26 mouse cellular contexts compared by ENCODE assay signal in genomic region chr2:178869160-178869559, GRCm38 (mm10).
DNase-seq lines count a peak whose midpoint lies in the region; ATAC-seq and TF ChIP-seq lines count a peak whose summit lies in the region.
"Had no signal": no experiment of that assay in that cellular context is flagged by ENCODE, and none has a peak within 500 bp of the region (broad histone marks: within the 10 kb centered on the region; RNA-seq: fewer than 3 reads in every experiment).

No protein-coding gene starts in this region.

- no peaks in the 10 kb centered on the region for H3K9me3 ChIP-seq in heart, embryonic 15.5 days (replicated peaks)
- H3K9me3 ChIP-seq in liver, embryonic 12.5 days (replicated peaks) = no peaks in the 10 kb centered on the region; the same call in 1 of the 2 replicates
- no peaks in the 10 kb centered on the region for H3K9me3 ChIP-seq in liver, postnatal 0 days (ENCODE audit: low read length)
- no peaks in the 10 kb centered on the region for H3K9me3 ChIP-seq in liver, embryonic 14.5 days (ENCODE audit: control insufficient read depth, low read length)
- H3K9me3 ChIP-seq: embryonic facial prominence, embryonic 15.5 days; heart, embryonic 13.5 days; limb, embryonic 15.5 days; midbrain, embryonic 15.5 days; neural tube, embryonic 12.5 days had no signal

- no peak overlapping the region for H3K27ac ChIP-seq in heart, embryonic 15.5 days
- H3K27ac ChIP-seq in liver, embryonic 12.5 days = no peak overlapping the region
- H3K27ac ChIP-seq in liver, postnatal 0 days (ENCODE audit: low read depth) = no peak overlapping the region
- H3K27ac ChIP-seq in liver, embryonic 14.5 days = no peak overlapping the region
- H3K27ac ChIP-seq: embryonic facial prominence, embryonic 15.5 days; gastrocnemius, adult 2 months; heart, embryonic 13.5 days; left cerebral cortex, adult 2 months; limb, embryonic 15.5 days; midbrain, embryonic 15.5 days; neural tube, embryonic 12.5 days had no signal

- peak; percentile 4; the same call in 1 of the 2 replicates for ATAC-seq in heart, embryonic 15.5 days (replicated peaks; ENCODE audit: insufficient number of reproducible peaks, insufficient read depth, low FRiP score, low read depth)
- peak; percentile 55; the same call in 1 of the 2 replicates for ATAC-seq in liver, embryonic 12.5 days
- no peak for ATAC-seq in liver, postnatal 0 days
- 0 out of 2 replicates have a peak, but pooled peaks have one; percentile 8 for ATAC-seq in liver, embryonic 14.5 days (ENCODE audit: insufficient read depth)
- ATAC-seq: CD4-positive, CD25-positive, alpha-beta regulatory T cell, adult 4 months; forebrain, embryonic 14.5 days; lung, postnatal 0 days; midbrain, embryonic 15.5 days had no signal

- DNase-seq in heart, adult 9 months (ENCODE audit: low spot score in 2 of 2) = no peak
- no peak for DNase-seq in liver, postnatal 0 days
- no peak for DNase-seq in liver, embryonic 14.5 days (ENCODE audit: low read depth in 3 of 3, low spot score in 3 of 3)
- no peak for DNase-seq in heart, adult 8-10 months (ENCODE audit: low spot score)
- DNase-seq in lung, adult 2 months = no peak
- DNase-seq: cerebellum, adult 2 months; cerebellum, postnatal 25 days; embryo, embryonic 11 days; gastrocnemius, adult 2 months; heart, postnatal 36 days; kidney, adult 11 months; kidney, postnatal 4 days; left cerebral cortex, postnatal 4 days; right cerebral cortex, postnatal 25 days; thymus, postnatal 14 days had no signal

- WGBS in heart, embryonic 15.5 days = 69% methylated on average over 3 of the region's 3 CpGs
- 34% methylated on average over 3 of the region's 3 CpGs for WGBS in liver, embryonic 12.5 days (ENCODE audit: insufficient replicate concordance)
- WGBS in liver, postnatal 0 days (ENCODE audit: insufficient replicate concordance) = 25% methylated on average over 3 of the region's 3 CpGs
- 34% methylated on average over 3 of the region's 3 CpGs for WGBS in liver, embryonic 14.5 days (ENCODE audit: insufficient replicate concordance)
- 64% methylated on average over 3 of the region's 3 CpGs for WGBS in lung, adult 2 months

- no peak overlapping the region for H3K9ac ChIP-seq in heart, embryonic 15.5 days
- no peak overlapping the region for H3K9ac ChIP-seq in liver, embryonic 12.5 days
- H3K9ac ChIP-seq in liver, postnatal 0 days (replicated peaks) = no peak overlapping the region
- H3K9ac ChIP-seq in liver, embryonic 14.5 days (replicated peaks) = no peak overlapping the region
- H3K9ac ChIP-seq: embryonic facial prominence, embryonic 15.5 days; heart, embryonic 13.5 days; limb, embryonic 15.5 days; midbrain, embryonic 15.5 days; neural tube, embryonic 12.5 days had no signal

- H3K4me3 ChIP-seq in heart, embryonic 15.5 days = no peak overlapping the region
- no peak overlapping the region for H3K4me3 ChIP-seq in liver, embryonic 12.5 days
- no peak overlapping the region for H3K4me3 ChIP-seq in liver, postnatal 0 days (ENCODE audit: low read depth, low read length)
- no peak overlapping the region for H3K4me3 ChIP-seq in liver, embryonic 14.5 days (ENCODE audit: insufficient read depth in 1 of 2, low read depth in 2 of 2, low read length in 2 of 2)
- H3K4me3 ChIP-seq in lung, adult 2 months (replicated peaks; ENCODE audit: extremely low read depth, low read depth, low read length) = no peak overlapping the region
- H3K4me3 ChIP-seq: embryonic facial prominence, embryonic 15.5 days; gastrocnemius, adult 2 months; heart, embryonic 13.5 days; left cerebral cortex, adult 2 months; limb, embryonic 15.5 days; midbrain, embryonic 15.5 days; neural tube, embryonic 12.5 days had no signal

- no peak for TF ChIP-seq CTCF in liver, postnatal 0 days (IDR thresholded peaks at IDR 0.05; ENCODE audit: low read depth)
- no peak for TF ChIP-seq CTCF in liver, embryonic 14.5 days (IDR thresholded peaks at IDR 0.05; ENCODE audit: low read depth)
- TF ChIP-seq CTCF in lung, adult 2 months (IDR thresholded peaks at IDR 0.05; ENCODE audit: insufficient read depth, low read length) = no peak

- H3K27me3 ChIP-seq in heart, embryonic 15.5 days = no peaks in the 10 kb centered on the region
- H3K27me3 ChIP-seq in liver, embryonic 12.5 days (replicated peaks) = no peaks in the 10 kb centered on the region
- no peaks in the 10 kb centered on the region for H3K27me3 ChIP-seq in liver, postnatal 0 days (ENCODE audit: insufficient read depth, low read length)
- H3K27me3 ChIP-seq in liver, embryonic 14.5 days (ENCODE audit: control insufficient read depth, insufficient read depth, low read length) = no peaks in the 10 kb centered on the region
- H3K27me3 ChIP-seq: embryonic facial prominence, embryonic 15.5 days; heart, embryonic 13.5 days; limb, embryonic 15.5 days; midbrain, embryonic 15.5 days; neural tube, embryonic 12.5 days had no signal

- no peak for TF ChIP-seq POLR2A in lung, adult 2 months (IDR thresholded peaks at IDR 0.05; ENCODE audit: borderline replicate concordance, extremely low read depth, low read depth, low read length)

- no peaks in the 10 kb centered on the region for H3K4me1 ChIP-seq in heart, embryonic 15.5 days (replicated peaks)
- H3K4me1 ChIP-seq in liver, embryonic 12.5 days = no peaks in the 10 kb centered on the region
- no peaks in the 10 kb centered on the region; the same call in 1 of the 2 replicates for H3K4me1 ChIP-seq in liver, postnatal 0 days (ENCODE audit: insufficient read depth)
- no peaks in the 10 kb centered on the region for H3K4me1 ChIP-seq in liver, embryonic 14.5 days (replicated peaks; ENCODE audit: control insufficient read depth in 2 of 2, insufficient read depth in 2 of 2, low read length in 1 of 2)
- no peaks in the 10 kb centered on the region for H3K4me1 ChIP-seq in lung, adult 2 months (ENCODE audit: control insufficient read depth, insufficient read depth, low read length)
- H3K4me1 ChIP-seq: embryonic facial prominence, embryonic 15.5 days; heart, embryonic 13.5 days; limb, embryonic 15.5 days; midbrain, embryonic 15.5 days; neural tube, embryonic 12.5 days had no signal

- no peak overlapping the region for H3K4me2 ChIP-seq in heart, embryonic 15.5 days
- no peak overlapping the region for H3K4me2 ChIP-seq in liver, embryonic 12.5 days
- H3K4me2 ChIP-seq in liver, postnatal 0 days (ENCODE audit: low read depth, low read length) = no peak overlapping the region
- H3K4me2 ChIP-seq in liver, embryonic 14.5 days (ENCODE audit: low read depth) = no peak overlapping the region
- H3K4me2 ChIP-seq: embryonic facial prominence, embryonic 15.5 days; heart, embryonic 13.5 days; limb, embryonic 15.5 days; midbrain, embryonic 15.5 days; neural tube, embryonic 12.5 days had no signal

- no peak for TF ChIP-seq EP300 in liver, postnatal 0 days (IDR thresholded peaks at IDR 0.05; ENCODE audit: low read depth)
- no peak for TF ChIP-seq EP300 in liver, embryonic 14.5 days (IDR thresholded peaks at IDR 0.05; ENCODE audit: low read depth)

- no peaks in the 10 kb centered on the region for H3K36me3 ChIP-seq in heart, embryonic 15.5 days
- no peaks in the 10 kb centered on the region for H3K36me3 ChIP-seq in liver, embryonic 12.5 days
- no peaks in the 10 kb centered on the region for H3K36me3 ChIP-seq in liver, postnatal 0 days (replicated peaks; ENCODE audit: insufficient read depth, low read length)
- no peaks in the 10 kb centered on the region for H3K36me3 ChIP-seq in liver, embryonic 14.5 days (replicated peaks; ENCODE audit: control insufficient read depth, insufficient read depth, low read depth)
- H3K36me3 ChIP-seq: embryonic facial prominence, embryonic 15.5 days; heart, embryonic 13.5 days; limb, embryonic 15.5 days; midbrain, embryonic 15.5 days; neural tube, embryonic 12.5 days had no signal
